Mouse (Mus musculus) heart, embryonic 10.5 days (tissue): ENCODE data around the gene Sema6d. TPM values are rescaled to one million over a fixed set of nuclear protein-coding genes. Genes with fewer than 3 reads are reported as not detected.
A peak's percentile ranks its signal among the peaks of the same experiment; 100 is the strongest.

Experiments used
- DNase-seq: peaks from one replicate; pipeline ENCODE4 v3.0.0-alpha.2; 2017; ENCODE audit warnings: low spot score
- H3K27ac ChIP-seq: fragments of 300-500 bp; sonication (generic); 2 replicates; pipeline ENCODE4 v1.5.1; 2016; ENCODE audit warnings: mild to moderate bottlenecking
- H3K27me3 ChIP-seq: fragments of 300-500 bp; sonication (generic); 2 replicates; pipeline ENCODE4 v1.6.1; 2016; ENCODE audit warnings: mild to moderate bottlenecking; ENCODE audit not compliant: poor library complexity, insufficient read depth, severe bottlenecking
- H3K36me3 ChIP-seq: fragments of 300-500 bp; sonication (generic); 2 replicates; pipeline ENCODE4 v1.6.1; 2016; ENCODE audit warnings: mild to moderate bottlenecking, moderate library complexity
- H3K4me1 ChIP-seq: fragments of 300-500 bp; sonication (generic); 2 replicates; pipeline ENCODE4 v1.6.1; 2016; ENCODE audit warnings: mild to moderate bottlenecking
- H3K4me3 ChIP-seq: fragments of 300-500 bp; sonication (generic); 2 replicates; pipeline ENCODE4 v1.5.1; 2016; ENCODE audit warnings: mild to moderate bottlenecking, moderate library complexity
- H3K9me3 ChIP-seq: fragments of 300-500 bp; sonication (generic); 2 replicates; pipeline ENCODE4 v1.6.1; 2016; ENCODE audit warnings: mild to moderate bottlenecking, moderate library complexity
- WGBS: fragments of 180-500 bp; shearing (Covaris S2); methylation state at CpG from one replicate; pipeline ENCODE4 v1.1.7; 2016; 5-methylcytosine and 5-hydroxymethylcytosine counted together
- polyA plus RNA-seq: library from polyadenylated mRNA; unstranded; fragments of >200 nt; fragmentation: Nextera tagmentation; extraction: Ambion mirVana; gene quantifications from 2 replicates; pipeline ENCODE4 v1.2.1, GENCODE M21; 2016

Sema6d gene
- polyA plus RNA-seq, 1 experiment from 2014 or later = 17.0 TPM

DNA sequence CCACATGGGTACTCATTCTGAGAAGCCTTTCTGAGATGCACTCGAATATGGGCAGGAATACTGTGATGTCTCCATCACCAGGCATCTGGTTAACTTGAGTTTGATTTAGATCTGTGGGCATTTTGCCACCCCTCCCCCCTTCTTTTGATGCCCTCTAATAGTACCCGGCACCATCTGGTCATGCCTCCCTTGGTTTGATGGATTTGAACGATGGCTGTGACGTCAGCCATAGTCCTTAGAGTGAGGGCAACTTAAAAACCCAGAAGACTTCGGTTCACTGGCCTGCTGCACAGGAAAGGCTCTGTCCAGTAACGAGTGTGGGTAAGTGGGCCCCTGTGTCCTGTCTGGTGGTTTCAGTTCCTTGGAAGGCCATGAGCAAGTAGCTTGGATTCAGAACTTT, 522.5 kb downstream of the Sema6d start:
- Histone ChIP-seq H3K27ac (peak overlapping the region; percentile 94; the same call in 1 of the 2 replicates), H3K4me1 (peaks cover 76% of the 10 kb centered on the region), H3K9me3 (no peaks in the 10 kb centered on the region), H3K36me3 (no peaks in the 10 kb centered on the region), H3K4me3 (peak overlapping the region; percentile 86), H3K27me3 (no peaks in the 10 kb centered on the region)
- DNase-seq = no peak
- WGBS = 35% methylated on average over 6 of the region's 6 CpGs

DNA sequence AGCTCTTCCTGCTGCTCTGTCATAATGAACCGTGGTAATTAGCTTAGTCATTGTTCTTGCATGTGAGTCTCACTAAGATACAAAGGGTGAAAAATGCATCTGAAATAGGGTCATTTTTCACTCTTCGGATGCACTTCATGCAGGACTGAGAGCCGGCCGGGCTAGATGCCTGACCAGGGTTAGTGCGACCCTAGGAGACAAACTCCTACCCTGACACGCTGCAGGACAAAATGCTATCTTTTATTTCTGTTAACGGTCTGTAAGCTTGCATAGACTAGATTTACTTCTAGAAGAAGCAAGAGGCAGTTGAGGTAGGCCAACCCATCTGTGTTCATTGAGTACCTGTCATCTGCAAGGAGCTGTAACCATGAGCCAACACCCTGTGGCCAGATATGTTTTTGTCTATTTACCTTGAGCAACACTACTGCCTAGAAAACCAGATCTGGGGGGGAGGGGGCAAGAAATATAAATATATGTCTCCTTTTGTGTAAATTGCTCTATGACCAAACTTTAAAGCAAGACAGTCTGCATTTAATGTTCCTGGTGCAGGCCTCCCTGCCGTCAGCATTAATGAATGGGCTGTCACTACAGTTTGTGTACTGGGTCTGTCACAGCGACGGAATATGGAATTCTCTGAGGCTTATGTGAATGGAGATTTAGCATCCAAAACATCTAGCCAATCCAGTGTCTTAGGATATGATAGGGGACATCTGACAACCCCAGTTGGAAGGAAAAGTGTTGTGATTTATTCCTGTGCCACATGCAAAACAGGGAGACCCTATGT, 523.1 kb downstream of the Sema6d start:
- Histone ChIP-seq H3K4me3 (peak overlapping the region; percentile 86), H3K9me3 (no peaks in the 10 kb centered on the region), H3K27me3 (no peaks in the 10 kb centered on the region), H3K27ac (peak overlapping the region; percentile 94; the same call in 1 of the 2 replicates), H3K4me1 (peaks cover 76% of the 10 kb centered on the region), H3K36me3 (no peaks in the 10 kb centered on the region)
- DNase-seq = no peak
- WGBS = 68% methylated on average over 10 of the region's 10 CpGs

DNA sequence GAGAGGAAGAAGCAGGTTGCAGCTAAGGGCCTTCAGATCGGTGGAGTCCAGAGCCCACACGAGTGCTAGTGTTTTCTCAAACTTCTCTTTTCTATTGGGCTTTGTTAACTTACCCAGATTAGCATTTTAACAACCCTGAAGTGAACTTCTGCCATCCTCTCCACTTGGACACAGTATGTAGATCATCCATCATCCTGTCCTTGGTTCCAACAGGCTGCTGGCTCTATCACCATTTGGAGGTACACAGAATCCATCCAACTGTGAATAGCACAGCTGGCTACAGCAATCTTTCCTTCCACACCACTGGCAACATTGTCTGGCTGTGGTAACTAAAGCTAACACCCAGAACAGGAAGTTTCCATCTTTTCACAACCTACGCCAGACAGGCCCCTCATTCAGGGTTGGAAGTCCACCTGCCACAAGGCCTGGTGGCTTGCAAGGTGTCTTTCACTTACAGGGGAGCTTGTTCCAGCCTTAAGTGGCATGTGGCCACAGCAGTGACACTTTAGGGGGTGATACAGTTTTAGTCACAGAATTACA, 524.0 kb downstream of the Sema6d start:
- Histone ChIP-seq H3K27ac (no peak overlapping the region), H3K4me3 (peak overlapping the region; percentile 86), H3K27me3 (no peaks in the 10 kb centered on the region), H3K4me1 (peaks cover 76% of the 10 kb centered on the region), H3K36me3 (no peaks in the 10 kb centered on the region), H3K9me3 (no peaks in the 10 kb centered on the region)
- DNase-seq = no peak
- 65% methylated on average over 3 of the region's 3 CpGs for WGBS

DNA sequence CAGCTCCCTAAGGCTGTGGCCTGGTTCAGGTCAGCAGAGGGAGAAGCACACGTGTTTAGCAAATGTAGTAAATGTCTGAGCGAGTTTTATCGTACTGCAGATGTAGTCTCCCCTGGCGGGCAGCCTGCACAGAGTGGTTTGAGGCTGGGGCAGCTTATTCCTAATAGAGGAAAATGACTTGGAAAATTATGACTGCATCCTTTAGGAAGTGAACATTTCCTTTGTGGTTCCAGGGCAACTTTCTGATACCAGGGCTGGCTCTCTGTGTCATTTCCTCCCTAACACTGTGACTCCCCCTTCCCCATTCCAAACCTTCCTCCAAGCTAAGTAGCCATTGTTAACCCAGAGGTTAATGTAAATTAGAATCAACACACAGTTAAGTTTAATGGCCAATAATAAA, 527.0 kb downstream of the Sema6d start:
- H3K4me3 ChIP-seq = no peak overlapping the region
- H3K9me3 ChIP-seq = no peaks in the 10 kb centered on the region
- DNase-seq = no peak
- H3K36me3 ChIP-seq = no peaks in the 10 kb centered on the region
- WGBS = 53% methylated on average over 4 of the region's 4 CpGs
- H3K27ac ChIP-seq = peak overlapping the region; percentile 76; the same call in 1 of the 2 replicates
- no peaks in the 10 kb centered on the region for H3K27me3 ChIP-seq
- peaks cover 87% of the 10 kb centered on the region for H3K4me1 ChIP-seq

DNA sequence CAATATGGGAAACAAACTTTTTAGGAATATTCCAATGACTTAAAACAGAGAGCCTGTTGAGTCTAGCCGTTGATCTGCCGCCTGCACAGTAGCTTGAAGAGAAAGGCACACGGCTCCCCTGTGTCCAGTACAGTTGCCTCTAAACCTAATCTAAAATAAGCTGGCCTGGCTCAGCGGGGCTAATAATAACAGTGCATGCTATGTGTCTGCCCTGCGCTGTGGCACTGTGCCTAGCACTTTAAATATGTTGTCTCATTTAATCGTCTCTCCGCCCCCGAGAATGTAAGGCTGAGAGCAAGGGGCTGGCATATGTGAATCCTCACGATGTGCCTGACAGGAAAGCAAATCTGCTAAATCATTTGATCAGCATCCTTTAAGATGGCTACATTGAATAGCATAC, 527.7 kb downstream of the Sema6d start:
- WGBS = 36% methylated on average over 9 of the region's 9 CpGs
- Histone ChIP-seq H3K36me3 (no peaks in the 10 kb centered on the region), H3K9me3 (no peaks in the 10 kb centered on the region), H3K4me1 (peaks cover 81% of the 10 kb centered on the region), H3K4me3 (no peak overlapping the region), H3K27me3 (no peaks in the 10 kb centered on the region), H3K27ac (peak overlapping the region; percentile 76)
- DNase-seq = no peak

DNA sequence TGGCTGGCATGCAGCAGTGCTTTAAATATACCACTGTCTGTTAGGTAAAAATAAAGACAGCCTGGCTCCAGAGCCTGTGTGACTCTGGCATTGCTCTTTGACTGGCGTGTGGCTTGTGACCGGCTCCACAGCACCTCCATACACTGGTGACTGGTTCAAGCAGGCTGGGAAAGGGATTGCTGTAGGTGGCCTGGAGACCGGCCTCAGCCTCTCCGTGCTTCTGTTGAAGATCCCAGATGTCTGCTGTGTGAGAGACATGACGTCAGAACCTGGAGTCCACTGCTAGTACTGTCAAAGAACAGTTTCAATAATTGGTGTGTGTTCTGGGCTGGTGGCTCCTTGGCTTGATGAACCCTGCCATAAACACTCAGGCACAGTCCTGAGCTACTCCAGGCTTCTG, 528.3 kb downstream of the Sema6d start:
- WGBS = 48% methylated on average over 5 of the region's 5 CpGs
- Histone ChIP-seq H3K4me3 (no peak overlapping the region), H3K27me3 (no peaks in the 10 kb centered on the region), H3K4me1 (peaks cover 76% of the 10 kb centered on the region), H3K27ac (peak overlapping the region; percentile 76; the same call in 1 of the 2 replicates), H3K9me3 (no peaks in the 10 kb centered on the region), H3K36me3 (no peaks in the 10 kb centered on the region)
- DNase-seq = no peak

DNA sequence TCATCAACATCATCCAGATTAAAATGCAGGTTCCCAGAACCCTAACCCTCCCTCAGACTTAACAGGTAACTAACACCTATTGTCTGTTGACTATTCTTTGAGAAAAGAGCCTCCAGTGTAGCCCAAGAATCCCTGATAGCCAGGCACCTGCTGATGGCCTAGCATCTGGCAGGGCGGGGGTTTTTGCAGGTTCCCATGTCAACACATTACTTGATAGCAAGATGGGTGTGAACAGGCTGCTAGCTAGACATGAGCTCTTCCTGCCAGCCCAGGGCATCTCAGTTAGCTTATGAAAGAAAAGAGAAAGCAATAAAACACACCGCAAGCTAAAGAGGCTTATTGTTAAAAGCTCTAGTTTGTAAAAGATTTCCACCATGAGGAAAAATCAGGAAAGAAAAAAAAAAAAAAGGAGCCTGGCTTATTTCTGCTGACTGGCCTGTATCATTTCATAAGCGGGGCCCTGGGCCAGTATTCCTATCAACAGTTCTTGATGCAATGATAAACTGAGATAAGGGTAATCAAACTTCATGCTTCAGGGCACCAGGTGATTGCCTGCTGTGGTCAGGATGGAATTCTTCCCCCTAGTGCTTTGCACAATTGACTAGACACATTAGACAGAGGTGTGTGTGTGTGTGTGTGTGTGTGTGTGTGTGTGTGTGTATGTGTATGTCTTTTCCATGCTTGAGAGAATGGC, 528.9 kb downstream of the Sema6d start:
- no peak for DNase-seq
- Histone ChIP-seq H3K27ac (peak overlapping the region; percentile 76; the same call in 1 of the 2 replicates), H3K36me3 (no peaks in the 10 kb centered on the region), H3K27me3 (no peaks in the 10 kb centered on the region), H3K9me3 (no peaks in the 10 kb centered on the region), H3K4me3 (no peak overlapping the region), H3K4me1 (peaks cover 70% of the 10 kb centered on the region)
- 41% methylated on average over 3 of the region's 3 CpGs for WGBS

DNA sequence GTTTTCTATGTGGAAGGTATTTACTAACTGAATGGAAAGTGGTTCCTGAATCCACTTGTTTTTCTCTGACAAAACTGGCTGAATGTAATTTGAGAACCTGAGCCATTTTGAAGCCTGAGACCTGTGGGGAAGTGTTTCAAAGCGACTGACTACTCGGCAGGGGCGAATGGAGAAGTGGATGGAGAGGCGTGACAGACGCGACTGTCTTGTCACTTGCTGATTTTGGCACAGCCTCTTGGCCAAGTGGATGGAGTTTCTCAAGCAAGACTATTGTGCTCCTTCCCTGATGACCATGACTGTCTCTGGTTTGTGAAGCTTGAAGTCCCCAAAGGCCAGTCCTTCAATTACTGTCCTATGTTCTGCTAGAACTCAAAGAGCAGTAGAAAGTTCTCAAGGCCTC, 530.7 kb downstream of the Sema6d start:
- H3K36me3 ChIP-seq = no peaks in the 10 kb centered on the region
- H3K27ac ChIP-seq = no peak overlapping the region
- no peaks in the 10 kb centered on the region for H3K9me3 ChIP-seq
- no peak overlapping the region for H3K4me3 ChIP-seq
- no peak for DNase-seq
- H3K27me3 ChIP-seq = no peaks in the 10 kb centered on the region
- H3K4me1 ChIP-seq = peaks cover 53% of the 10 kb centered on the region
- 40% methylated on average over 6 of the region's 6 CpGs for whole genome bisulfite sequencing

DNA sequence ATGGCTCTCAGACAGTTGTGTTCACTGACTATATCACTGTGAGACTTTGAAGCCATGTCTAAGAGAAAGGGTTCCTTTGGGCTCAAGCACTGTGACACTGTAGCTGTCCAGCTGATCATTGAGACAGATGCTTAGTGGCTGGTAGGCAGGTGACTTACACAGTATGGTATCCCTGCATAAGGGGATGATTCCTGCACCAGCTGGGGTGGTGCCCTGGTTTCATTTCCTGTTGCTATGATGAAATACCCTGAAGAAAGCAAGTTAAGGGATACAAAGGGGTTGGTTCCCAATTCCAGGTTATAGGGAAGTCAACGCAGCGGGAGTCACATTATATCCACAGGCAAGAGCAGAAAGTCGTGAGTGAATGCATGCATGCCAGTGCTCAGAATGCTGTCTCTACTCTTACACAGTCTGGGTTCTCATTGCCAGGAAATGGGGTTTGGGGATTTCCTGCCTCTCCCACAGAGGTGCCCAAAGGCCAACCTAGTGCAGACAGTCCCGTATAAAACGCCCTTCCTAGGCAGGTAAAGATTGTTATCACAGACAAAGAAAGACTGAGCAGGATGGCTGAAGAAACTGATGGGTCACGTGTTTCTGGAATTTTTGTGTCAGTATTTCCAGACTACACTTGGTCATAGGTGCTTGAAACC, 532.3 kb downstream of the Sema6d start:
- Histone ChIP-seq H3K4me1 (peaks cover 36% of the 10 kb centered on the region), H3K4me3 (no peak overlapping the region), H3K9me3 (no peaks in the 10 kb centered on the region), H3K27ac (no peak overlapping the region), H3K27me3 (no peaks in the 10 kb centered on the region), H3K36me3 (no peaks in the 10 kb centered on the region)
- 82% methylated on average over 6 of the region's 6 CpGs for WGBS
- no peak for DNase-seq

DNA sequence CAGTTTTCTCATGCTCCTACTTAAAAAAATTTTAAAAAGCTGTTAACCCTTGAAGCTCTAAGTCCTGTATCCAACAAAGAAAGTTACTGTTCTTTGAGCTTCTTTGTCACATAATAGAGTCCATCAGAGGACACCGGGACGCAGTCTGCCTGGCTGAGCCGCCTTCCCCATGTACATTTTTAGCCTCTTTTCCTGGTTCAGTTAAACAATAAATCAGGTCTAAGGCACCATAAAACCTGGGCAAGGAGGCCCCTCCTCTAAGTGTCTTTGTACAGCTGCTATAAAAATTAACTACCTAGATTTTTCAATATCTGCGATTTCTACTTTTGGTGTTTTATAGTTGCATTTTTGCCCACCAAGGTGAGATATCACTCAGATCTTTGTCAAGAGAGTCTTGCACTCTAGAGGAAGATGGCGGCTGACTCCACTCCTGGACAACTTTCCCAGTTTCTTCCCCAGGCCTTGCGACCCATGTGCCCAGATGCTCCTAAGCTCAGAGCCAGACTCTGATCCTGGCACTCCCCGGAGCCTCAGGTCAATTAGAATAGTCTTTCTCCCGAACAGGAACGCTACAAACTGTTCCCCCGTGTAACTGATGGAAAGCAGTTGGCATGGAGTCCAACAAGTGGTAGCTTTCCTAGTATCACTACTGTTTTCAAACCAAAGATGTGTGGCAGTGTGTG, 534.6 kb downstream of the Sema6d start:
- Histone ChIP-seq H3K36me3 (no peaks in the 10 kb centered on the region), H3K9me3 (no peaks in the 10 kb centered on the region), H3K4me1 (peaks cover 13% of the 10 kb centered on the region; the same call in 1 of the 2 replicates), H3K27me3 (no peaks in the 10 kb centered on the region), H3K27ac (no peak overlapping the region), H3K4me3 (no peak overlapping the region)
- WGBS = 88% methylated on average over 10 of the region's 10 CpGs
- DNase-seq = no peak

DNA sequence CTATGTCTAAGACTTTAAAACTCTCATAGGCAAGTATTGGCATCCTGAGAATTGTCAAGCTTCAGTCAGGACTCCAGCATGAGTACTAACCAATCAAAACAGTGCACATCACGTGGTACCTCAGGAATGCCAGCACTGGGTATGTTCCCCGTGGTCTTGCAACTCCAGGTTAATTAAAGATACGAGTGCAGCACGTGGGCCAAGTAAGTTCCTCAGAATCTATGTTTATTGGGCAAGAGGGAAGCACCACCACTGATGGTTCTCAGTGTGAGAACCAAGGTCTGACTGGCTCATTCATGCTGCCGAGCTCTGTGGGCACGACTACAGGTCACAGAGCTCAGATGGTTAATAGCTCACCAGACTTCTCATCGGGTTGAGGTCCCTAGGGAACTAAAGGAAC, 536.7 kb downstream of the Sema6d start:
- no peak for DNase-seq
- Histone ChIP-seq H3K4me1 (no peaks in the 10 kb centered on the region), H3K9me3 (no peaks in the 10 kb centered on the region), H3K27ac (no peak overlapping the region), H3K4me3 (no peak overlapping the region), H3K36me3 (no peaks in the 10 kb centered on the region), H3K27me3 (no peaks in the 10 kb centered on the region)
- 79% methylated on average over 7 of the region's 7 CpGs for WGBS

DNA sequence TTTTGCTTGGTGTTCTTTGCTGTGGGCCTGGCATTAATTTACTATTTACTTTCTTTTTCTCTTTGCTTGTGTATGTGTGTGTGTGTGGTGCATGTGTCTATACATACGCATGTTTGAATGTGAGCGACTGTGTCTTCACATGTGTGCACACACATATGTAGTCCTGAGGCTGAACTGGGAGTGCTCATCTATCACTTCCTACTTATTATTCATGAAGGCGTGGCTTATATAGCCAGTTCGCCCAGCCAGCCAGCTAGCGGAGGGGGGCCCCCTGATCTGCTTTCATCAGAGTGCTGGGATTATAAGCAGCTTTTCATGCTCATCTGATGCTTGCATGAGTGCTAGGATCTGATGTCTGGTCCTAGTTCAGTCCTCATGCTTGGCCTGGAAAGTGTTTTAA, 537.9 kb downstream of the Sema6d start:
- no peaks in the 10 kb centered on the region for H3K4me1 ChIP-seq
- WGBS = 79% methylated on average over 5 of the region's 5 CpGs
- no peak overlapping the region for H3K27ac ChIP-seq
- no peak overlapping the region for H3K4me3 ChIP-seq
- DNase-seq = no peak
- H3K27me3 ChIP-seq = no peaks in the 10 kb centered on the region
- no peaks in the 10 kb centered on the region for H3K9me3 ChIP-seq
- H3K36me3 ChIP-seq = no peaks in the 10 kb centered on the region
